Mouse (Mus musculus): Measurements from ENCODE around the gene Sin3a. TPM values are rescaled to one million over a fixed set of nuclear protein-coding genes. Genes with fewer than 3 reads are reported as not detected.

Gene Sin3a
- total RNA-seq, 2 experiments from 2014 or later = 32.3 to 34.7 TPM

DNA sequence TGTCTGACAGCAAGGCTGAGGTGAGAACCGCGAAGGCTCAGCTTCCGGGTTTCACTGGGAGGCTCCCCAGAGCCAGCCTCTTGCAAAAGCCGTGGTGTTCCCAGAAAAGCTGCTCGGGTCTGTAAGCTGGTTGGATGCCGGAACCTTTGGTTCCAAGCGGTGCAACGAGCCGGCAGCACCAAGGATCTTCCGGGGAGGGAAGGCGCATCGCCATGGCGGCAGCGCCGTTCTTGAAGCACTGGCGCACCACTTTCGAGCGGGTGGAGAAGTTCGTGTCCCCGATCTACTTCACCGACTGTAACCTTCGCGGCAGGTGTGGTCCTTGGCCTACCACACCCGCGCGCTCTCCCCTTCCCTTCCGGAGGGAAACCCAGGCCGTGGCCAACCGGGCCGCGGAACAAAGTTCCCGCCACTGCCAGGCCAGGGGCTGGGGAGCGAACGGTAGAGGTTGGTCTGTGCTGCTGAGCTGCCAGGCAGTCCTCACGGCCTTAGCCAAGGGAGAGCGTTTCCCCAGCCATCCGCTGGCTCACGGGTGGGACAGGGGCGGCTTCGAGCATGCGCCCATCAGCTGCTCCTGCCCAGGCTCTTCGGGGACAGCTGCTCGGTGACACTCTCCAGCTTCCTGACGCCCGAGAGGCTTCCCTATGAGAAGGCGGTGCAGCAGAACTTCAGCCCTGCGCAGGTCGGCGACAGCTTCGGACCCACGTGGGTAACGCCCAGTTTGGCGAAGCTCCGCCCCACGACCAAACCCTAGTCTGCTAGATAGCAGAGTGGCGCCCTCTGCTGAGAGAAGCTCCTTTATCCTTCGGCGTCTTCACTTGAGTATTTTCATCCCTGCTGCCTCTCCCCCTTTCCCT lies 59.0 kb downstream of the Sin3a start, which contains the start of gene Man2c1:
TSS of gene Man2c1 (plus strand) at position 114 of the 857 bp plus-strand sequence.
- DNase-seq (ENCODE audit: low spot score in 2 of 2) = peak; percentile 93 to 96

DNA sequence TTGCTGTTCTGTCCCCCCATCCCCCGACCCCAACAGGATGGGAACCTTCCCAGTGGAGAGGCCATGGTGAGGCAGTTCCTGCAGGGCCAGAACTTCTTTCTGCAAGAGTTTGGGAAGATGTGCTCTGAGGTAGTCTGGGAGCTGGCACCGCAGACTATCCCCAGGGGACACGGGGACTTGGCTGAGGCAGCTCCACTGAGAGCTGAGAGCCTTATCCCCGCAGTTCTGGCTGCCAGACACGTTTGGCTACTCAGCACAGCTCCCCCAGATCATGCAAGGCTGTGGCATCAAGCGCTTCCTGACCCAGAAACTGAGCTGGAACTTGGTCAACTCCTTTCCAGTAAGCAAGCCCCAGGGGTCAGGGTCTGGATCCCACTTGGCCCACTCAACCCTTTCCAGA lies 65.4 kb downstream of the Sin3a start:
- DNase-seq (ENCODE audit: low spot score in 2 of 2) = no peak

DNA sequence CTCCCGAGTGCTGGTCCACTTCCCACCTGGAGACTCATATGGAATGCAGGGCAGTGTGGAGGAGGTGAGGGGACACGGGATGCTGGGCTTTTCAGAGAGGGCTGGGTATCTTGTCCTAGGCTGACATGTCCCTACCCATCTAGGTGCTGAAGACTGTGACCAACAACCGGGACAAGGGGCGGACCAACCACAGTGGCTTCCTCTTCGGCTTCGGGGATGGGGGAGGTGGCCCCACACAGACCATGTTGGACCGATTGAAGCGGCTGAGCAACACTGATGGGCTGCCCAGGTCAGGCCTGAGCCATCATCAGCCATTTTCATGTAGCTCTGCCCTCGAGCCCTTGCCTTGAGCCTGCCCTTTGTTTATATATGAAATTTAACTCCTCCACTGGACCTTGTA lies 65.9 kb downstream of the Sin3a start:
- DNase-seq (ENCODE audit: low spot score in 2 of 2) = no peak

DNA sequence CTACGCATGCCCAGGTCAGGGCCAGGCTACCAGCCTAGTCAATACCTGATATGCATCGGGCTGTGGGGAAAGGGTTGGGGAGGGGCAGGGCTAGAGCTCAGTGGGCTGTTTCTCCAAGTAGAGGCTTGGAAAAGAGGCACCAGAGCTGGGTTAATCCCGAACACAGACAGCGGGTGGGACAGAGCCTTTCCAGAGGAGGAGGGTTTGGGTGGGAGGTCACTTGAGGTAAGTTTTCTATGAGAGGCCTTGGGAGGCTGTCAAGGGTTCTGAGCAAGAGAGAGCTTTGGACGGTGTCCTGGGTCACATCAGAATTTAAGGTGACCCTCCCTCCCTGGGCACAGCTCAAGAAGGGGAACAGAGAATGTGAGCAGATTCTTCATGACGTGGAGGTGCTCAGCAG lies 66.7 kb downstream of the Sin3a start:
- DNase-seq (ENCODE audit: low spot score in 2 of 2) = no peak

DNA sequence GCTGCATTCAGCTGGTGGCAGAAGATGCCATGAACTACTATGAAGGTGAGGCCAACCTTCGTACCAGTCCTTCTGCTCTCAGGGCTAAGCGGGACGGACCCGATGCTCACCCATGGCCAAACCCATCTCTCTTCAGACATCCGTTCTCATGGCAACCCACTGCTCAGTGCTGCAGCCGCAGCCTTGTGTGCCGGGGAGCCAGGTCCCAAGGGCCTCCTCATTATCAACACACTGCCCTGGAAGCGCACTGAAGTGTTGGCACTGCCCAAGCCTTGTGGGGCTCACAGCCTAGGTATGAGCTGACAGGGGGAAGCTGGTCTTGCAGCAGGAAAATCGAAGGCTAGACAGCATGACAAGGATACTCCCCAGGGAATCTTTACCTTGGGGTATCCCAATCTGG lies 67.3 kb downstream of the Sin3a start:
- DNase-seq (ENCODE audit: low spot score in 2 of 2) = no peak

DNA sequence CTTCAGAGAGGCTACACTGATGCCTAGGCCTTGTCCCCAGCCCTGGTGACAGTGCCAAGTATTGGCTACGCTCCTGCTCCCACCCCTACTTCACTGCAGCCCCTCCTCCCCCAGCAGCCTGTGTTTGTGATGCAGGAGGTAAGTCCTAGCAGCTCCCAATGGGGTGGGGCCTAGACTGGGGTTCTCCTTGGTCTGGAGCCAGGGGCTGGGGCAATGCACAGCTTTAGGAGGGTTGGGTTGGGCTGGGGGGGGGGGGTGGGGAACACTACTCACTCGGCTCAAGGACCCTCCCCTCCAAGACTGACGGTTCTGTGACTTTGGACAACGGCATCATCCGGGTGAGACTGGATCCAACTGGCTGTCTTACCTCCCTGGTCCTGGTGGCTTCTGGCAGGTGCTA lies 67.7 kb downstream of the Sin3a start:
- DNase-seq (ENCODE audit: low spot score in 2 of 2) = no peak

DNA sequence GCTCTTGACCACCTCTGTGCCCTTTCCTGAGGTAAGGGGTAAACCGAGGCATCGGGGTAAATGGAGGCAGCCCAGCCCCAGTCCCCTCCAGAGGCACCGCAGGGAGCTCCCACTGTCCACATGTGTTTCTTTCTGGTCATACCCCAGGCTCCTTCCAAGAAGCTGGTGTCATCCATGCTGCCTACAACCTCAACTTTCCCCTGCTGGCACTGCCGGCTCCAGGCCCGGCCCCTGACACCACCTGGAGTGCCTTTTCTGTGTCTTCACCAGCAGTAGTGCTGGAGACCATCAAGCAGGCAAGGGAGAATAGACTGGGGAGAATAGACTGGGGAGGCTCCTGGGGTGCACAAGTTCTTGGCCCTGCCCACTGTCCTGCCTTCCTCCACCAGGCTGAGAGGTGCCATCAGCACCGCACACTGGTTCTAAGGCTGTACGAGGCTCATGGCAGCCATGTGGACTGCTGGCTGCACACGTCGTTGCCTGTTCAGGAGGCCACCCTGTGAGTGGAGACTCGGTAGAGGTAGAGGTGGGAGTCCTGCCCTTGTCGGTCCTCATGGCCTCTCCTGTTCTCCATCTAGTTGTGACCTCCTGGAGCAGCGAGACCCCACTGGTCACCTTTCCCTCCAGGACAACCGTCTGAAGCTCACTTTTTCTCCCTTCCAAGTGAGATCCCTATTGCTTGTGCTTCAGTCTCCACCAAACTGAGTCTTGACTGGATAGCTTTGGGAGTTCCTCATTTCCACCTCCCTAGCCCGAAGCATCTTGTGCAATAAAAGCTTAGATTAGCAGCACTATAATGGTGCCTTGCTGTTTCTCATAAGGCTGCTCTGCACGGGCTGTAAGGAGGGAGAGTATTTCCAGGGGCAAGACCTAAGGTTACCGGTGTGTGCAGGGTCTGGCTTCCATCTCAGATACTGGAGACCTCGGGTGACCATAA lies 69.8 kb downstream of the Sin3a start:
- DNase-seq (ENCODE audit: low spot score in 2 of 2) = no peak

DNA sequence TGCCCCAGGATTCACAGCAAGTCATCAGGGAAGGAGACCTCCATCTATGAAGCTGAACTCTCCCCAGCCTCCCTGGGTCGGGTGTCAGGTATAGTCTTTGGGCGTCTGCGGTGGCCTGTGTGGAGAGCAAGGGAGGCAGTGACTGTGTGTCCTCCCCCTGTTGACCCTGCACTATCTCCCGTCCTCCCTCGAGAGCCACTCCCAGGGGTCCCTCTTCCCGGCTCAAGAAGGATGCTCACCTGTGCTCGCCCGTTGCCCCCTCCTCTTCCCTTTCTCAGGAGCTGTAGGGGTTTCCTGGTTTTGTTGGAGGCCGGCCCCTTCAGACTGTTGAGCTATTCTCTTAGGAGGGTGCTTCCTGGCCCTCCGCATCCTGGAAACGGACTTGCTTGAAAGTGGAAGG lies 71.4 kb downstream of the Sin3a start:
- DNase-seq (ENCODE audit: low spot score in 2 of 2) = no peak

DNA sequence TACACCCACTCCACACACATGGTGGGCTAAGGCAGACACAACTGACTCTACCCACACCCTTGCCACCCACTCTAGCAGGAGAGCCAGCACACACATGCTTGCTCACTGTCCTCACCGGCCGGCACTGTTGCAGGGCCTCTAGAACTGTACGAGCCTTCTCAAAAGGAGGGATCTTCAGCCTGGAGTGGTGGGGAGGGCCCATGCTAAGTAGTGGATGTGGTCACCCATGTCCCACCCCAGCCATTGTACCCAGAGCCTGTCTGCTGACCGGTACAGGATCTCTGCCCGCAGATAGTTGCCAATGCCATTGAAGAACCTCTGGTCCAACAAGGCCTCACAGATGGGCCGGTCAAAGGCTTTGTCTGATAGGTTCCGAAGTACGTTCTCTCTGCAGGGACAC lies 73.0 kb downstream of the Sin3a start:
- DNase-seq (ENCODE audit: low spot score in 2 of 2) = no peak

DNA sequence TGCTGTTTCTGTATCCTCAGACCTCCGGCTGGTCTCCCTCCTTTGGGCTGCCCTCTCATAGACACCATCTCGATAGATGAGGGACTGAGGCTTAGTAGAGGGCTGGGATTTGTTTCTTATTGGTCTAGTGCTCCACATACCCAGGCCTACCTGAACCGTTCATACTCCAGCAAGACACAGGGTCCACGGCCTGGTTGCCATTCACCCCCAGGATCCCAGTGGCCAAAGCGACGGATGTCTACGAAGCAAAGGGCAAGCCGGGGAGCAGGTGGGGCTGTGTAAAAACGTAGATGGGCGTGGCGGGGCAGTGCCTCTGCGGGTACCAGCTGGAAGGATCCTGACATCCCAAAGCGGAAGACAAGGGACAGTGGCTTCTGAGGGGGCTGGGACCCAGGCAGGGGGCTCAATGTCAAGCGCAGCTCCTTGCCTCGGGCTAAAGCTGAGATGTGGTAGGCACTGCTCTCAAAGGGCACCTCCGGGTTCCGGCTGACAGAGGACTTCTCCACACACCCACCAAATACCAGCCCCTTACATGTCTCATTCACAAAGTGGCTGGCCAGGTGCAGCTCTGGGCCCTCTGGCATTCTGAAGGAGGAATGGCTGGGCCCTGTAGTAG lies 74.7 kb downstream of the Sin3a start:
- no peak for DNase-seq (ENCODE audit: low spot score in 2 of 2)

DNA sequence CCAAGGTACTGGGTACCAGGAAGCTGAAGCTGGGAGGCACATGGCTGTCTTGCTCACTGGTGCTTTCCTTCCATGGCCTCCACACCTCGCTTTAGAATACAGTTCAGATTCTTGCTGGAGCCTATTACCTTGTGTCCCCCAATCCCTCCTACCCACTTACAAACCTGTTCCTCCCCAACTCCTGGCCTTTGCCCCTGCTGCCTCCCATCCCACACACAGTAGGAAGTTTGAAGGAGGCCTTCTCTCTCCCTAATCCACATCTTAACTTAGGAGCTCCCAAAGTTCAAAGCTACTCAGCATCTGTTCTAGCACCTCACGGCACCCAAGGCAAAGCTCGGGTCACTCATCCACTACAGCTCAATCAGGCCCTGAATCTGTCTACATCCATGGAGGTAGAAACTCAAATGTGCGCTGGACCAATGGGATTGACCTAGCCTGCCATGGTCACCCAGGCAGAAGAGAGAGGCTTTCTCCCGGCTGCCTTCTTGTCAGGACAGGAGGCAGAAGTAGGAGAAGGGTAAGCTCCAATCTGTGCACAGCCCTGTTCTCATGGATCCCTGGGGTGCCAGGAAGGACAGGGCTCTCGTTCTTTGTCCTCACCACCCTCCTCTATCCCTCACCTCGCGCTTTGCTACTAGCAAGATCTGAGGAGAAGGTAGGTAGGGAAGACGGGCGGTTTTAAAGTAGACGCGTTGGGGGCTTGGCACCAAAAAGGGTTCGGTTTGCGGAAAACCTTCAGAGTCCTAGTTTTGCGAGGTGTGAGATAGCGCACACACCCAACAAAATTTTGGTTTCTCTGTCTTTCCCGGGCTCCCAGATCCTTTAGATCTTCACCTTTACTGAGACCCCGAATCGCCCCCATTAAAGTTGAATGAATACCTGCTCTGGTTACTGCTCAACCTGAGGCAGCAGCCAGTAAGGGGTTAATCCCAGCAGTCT lies 75.6 kb downstream of the Sin3a start:
- DNase-seq (ENCODE audit: low spot score in 2 of 2) = no peak

DNA sequence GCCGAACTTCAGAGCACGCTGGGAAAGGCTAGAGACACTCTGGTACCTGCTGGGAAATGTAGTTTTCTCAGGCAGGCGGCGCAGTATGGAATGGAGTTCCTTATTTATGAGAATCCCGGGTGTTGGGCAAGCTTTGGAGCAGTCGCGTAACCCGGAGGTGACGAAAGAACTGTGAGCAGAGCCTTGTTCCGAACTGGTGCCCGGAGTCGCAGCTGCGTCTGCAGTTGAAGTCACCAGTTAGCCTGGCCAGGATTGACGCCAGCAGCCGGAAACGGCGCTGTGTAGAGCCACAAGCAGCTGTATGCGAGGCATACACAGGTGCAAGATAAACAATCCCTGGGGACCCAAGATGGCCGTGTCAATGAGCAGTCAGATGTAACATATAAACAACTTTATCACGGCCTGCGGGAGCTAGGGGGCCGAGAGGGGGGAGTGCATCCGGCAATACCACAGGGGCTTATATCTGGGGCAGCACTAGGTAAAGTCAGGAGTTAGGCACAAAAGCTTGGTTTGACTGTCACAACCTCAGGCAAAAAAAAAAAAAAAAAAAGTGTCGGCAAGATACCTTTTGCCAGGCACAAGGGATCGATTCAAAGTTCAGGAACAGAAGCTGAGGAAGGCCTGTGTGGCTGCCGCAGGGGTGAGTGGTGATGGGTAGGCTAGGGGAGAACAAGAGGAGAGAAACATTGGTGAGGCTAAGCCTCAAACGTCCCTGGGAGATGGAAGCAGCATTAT lies 76.5 kb downstream of the Sin3a start, which contains the start of gene Neil1:
TSS of gene Neil1 (minus strand) at position 162 of the 735 bp plus-strand sequence.
- DNase-seq (ENCODE audit: low spot score in 2 of 2) = peak; percentile 82 to 91

DNA sequence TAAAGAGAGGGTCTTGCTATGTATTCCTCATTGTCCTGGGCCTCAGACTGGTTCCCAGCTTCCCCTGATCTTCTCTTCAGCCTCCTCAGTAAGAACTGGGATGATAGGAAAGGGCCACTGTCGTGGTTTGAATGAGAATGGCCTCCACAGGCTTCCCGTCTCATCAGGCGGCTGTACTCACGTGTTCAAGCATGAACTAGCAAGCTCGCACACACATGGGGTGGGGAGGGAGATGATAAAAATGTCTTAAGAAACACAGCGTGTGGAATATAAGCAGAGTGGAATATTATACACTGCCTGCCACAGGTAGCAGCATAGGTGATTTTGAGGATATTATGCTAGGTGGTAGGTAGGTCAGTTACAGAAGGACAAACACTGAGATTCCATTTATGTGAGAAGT lies 77.2 kb downstream of the Sin3a start:
- DNase-seq (ENCODE audit: low spot score in 2 of 2) = no peak

DNA sequence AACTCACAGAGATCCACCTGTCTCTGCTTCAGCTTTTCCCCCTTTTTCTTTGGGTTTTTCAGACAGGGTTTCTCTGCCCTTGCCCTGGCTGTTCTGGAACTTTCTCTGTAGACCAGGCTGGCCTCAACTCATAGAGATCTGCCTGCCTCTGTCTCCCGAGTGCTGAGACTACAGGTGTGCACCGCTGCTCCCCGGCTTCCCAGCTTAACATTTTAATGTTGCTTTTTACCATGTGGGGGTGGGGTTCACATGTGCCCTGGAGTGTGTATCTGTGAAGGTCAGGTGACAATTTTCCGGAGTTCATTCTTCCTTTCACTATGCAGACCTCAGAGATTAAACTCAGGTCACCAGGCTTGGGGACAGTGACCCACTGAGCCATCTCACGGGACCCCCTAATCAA lies 78.4 kb downstream of the Sin3a start:
- no peak for DNase-seq (ENCODE audit: low spot score in 2 of 2)

DNA sequence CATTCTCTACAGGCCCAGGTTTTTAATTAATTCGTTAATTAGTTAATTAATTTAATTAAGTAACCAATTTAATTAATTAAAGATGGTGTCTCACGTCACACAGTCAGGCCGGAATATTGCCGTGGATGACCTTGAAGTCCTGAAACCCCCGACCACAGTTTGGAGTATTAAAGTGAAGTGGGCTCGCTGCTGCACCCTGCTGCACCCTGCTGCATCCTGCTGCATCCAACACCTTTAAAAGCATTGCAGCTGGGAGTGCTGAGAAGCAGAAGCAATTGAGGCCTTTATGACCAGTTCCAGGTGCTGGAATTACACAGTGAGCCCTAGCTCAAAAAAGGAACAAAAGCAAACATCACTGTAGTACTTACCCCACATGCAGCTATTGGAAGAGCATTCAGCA lies 80.5 kb downstream of the Sin3a start:
- no peak for DNase-seq (ENCODE audit: low spot score in 2 of 2)

DNA sequence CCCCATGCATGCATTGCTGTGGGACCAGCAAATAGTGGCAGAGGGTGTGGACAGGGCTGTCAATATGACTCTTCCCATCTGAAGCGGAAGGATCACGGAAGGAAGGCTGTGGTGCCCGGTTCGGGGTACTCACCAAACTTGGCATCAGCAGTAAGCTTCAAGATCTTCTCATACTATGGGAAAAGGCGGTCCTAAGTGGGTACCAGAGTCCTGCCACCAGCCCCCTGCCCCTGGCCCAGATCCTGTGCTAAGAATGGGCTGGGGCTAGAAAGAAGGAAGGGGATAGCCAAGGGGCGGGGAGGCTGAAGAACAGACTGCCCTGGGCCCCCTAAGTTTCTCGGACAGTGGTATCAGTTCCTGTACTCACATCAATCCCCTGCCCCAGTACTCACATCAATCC lies 84.5 kb downstream of the Sin3a start:
- no peak for DNase-seq (ENCODE audit: low spot score in 2 of 2)

DNA sequence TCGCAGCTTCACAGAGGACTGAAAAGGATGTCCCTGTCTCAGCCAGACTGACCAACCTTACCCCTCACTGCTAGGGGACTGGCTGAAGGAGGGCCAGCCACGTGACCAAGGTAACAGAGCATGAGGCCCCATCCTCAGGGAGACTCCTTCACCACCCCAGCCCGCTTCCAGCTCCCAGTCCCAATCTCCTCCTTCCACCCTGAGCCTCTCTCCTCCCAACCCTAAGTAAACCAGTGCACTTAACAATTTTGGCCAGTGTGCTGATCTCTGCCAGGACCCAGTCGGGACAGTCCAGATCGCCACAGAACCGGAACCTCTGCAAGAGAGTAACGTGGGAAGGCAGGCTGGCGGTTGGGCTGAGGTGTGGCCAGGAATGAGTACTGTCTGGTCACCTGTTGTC lies 85.0 kb downstream of the Sin3a start:
- DNase-seq (ENCODE audit: low spot score in 2 of 2) = no peak

DNA sequence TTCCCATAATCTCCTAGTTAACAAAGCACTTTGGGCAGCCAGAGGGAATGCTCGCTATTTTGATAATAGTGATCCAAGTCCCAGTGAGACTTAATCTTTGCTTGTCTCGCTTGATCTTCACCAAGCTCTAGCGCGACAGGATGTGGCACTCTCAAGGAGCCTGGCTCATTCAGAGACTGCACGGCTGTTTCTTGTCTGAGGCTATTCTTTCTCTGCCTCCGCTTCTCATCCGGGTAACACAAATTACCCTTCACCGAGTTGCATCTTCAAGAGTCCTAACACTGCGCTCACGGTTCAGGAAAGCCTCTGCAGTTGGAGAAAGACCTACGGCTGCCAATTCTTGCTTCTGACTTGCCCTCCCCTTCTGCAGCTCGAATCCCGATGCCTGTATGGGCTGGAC lies 85.7 kb downstream of the Sin3a start:
- no peak for DNase-seq (ENCODE audit: low spot score in 2 of 2)

DNA sequence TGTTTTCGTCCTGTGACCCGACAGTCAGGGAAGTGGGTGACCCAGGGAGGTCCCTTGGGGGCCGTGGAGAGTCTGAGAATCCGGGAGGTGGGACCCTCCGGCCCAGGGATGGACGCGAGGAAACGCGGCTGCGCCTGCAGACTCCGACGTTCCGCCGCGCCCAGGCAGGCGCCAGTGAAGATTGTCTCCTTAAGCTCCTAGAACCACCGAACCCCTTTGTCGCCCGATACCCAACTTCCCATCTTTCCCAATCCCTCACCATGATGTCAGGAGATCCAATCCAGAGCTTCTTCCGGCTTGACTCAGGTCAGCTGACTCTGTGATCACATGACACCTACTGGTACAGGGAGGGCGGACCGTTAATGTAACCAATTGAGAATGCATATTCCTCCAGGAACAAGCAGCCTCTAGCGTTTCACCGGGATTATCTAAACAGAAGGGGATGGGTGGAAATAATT lies 86.2 kb downstream of the Sin3a start, which contains the start of gene Commd4:
TSS of gene Commd4 (minus strand) at position 319 of the 458 bp plus-strand sequence.
- peak; percentile 88 to 95 for DNase-seq (ENCODE audit: low spot score in 2 of 2)

DNA sequence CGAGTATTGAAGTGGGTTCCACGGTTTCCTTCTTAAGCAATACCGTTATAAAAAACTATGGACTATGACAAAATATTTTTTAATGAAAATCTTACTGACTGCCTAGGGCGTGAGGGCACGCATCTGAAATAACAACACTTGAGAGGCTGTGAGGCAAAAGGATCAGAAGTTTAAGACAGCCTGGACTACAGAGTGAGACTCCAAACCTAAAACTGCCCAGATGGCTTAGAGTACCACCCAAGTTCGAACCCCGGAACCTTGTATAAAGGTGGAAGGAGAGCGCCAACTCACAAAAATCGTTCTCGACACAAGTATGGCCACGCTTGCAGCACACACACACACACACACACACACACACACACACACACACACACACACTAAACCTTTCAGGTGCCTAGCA lies 86.7 kb downstream of the Sin3a start:
- no peak for DNase-seq (ENCODE audit: low spot score in 2 of 2)

Data from left cerebral cortex, adult 18-20 months (tissue).